Mouse (Mus musculus): Measurements from ENCODE around the gene Drap1. TPM values are rescaled to one million over a fixed set of nuclear protein-coding genes. Genes with fewer than 3 reads are reported as not detected.

Drap1 gene
- total RNA-seq (2023), result 100 to 1,000 TPM; 176 to 179 TPM

GRCm38 (mm10) chr19:5424782-5425741, at the start of gene Drap1, which contains the start of gene AI837181:
Gene Drap1 (minus strand): TSS chr19:5424979.
Gene AI837181 (plus strand): TSS chr19:5425144.

GRCm38 (mm10) chr19:5473720-5474119, 48.9 kb upstream of the Drap1 start, which contains the start of gene Efemp2:
Gene Efemp2 (plus strand): TSS chr19:5473954.

GRCm38 (mm10) chr19:5468374-5468773, 43.6 kb upstream of the Drap1 start, which contains the start of gene Ctsw:
Gene Ctsw (minus strand): TSS chr19:5468507.

GRCm38 (mm10) chr19:5460465-5460911, 35.7 kb upstream of the Drap1 start, which contains the start of gene Fibp:
Gene Fibp (plus strand): TSS chr19:5460615.

GRCm38 (mm10) chr19:5457746-5458442, 33.1 kb upstream of the Drap1 start, which contains the start of gene Ccdc85b:
Gene Ccdc85b (minus strand): TSS chr19:5457894.

GRCm38 (mm10) chr19:5447515-5448353, 23.0 kb upstream of the Drap1 start, which contains the start of gene Fosl1:
Gene Fosl1 (plus strand): TSS chr19:5447547.

GRCm38 (mm10) chr19:5402293-5402692, 22.5 kb downstream of the Drap1 start, which contains the start of gene Tsga10ip:
Gene Tsga10ip (minus strand): TSS chr19:5402526.

GRCm38 (mm10) chr19:5388588-5389242, 36.1 kb downstream of the Drap1 start, which contains the start of gene Sart1:
Gene Sart1 (minus strand): TSS chr19:5388703.

Other genes starting within 250 kb of the Drap1 start
- gene Pacs1, start 151.9 kb downstream of the Drap1 start, total RNA-seq (2023), result 100 to 1,000 TPM; 102 to 103 TPM
- gene Sf3b2, start 129.5 kb downstream of the Drap1 start, total RNA-seq (2023), result 100 to 1,000 TPM; 262 to 282 TPM
- not detected for gene Gal3st3, start 126.6 kb downstream of the Drap1 start, total RNA-seq (2023)
- not detected for gene Catsper1, start 89.2 kb downstream of the Drap1 start, total RNA-seq (2023)
- 1 to 10 TPM; 1.0 to 2.9 TPM for gene Cst6, start 75.4 kb downstream of the Drap1 start, total RNA-seq (2023)
- gene Eif1ad, start 58.2 kb downstream of the Drap1 start, total RNA-seq (2023), result 10 to 100 TPM; 35.1 to 42.2 TPM
- gene Banf1, start 57.8 kb downstream of the Drap1 start, total RNA-seq (2023), result 100 to 1,000 TPM; 104 to 116 TPM
- gene Sart1, start 36.3 kb downstream of the Drap1 start, total RNA-seq (2023), result 100 to 1,000 TPM; 183 to 193 TPM
- under 1 TPM in 1 of 2 experiments, not detected in 1; 0.98 TPM for gene Tsga10ip, start 22.5 kb downstream of the Drap1 start, total RNA-seq (2023)
- gene AI837181, start 165 bp upstream of the Drap1 start, total RNA-seq (2023), result 10 to 100 TPM; 66.9 to 71.3 TPM
- not detected for gene Fosl1, start 22.6 kb upstream of the Drap1 start, total RNA-seq (2023)
- 1 to 10 TPM; 7.1 TPM for gene Ccdc85b, start 32.9 kb upstream of the Drap1 start, total RNA-seq (2023)
- gene Fibp, start 35.6 kb upstream of the Drap1 start, total RNA-seq (2023), result 10 to 100 TPM; 85.7 to 89.0 TPM
- gene Ctsw, start 43.5 kb upstream of the Drap1 start, total RNA-seq (2023), result 100 to 1,000 TPM; 168 to 233 TPM
- gene Efemp2, start 49.0 kb upstream of the Drap1 start, total RNA-seq (2023), result 1 to 10 TPM; 1.6 to 3.4 TPM
- gene Mus81, start 63.4 kb upstream of the Drap1 start, total RNA-seq (2023), result 10 to 100 TPM; 46.1 to 52.7 TPM
- 1,000 to 10,000 TPM; 1,462 to 1,487 TPM for gene Cfl1, start 65.5 kb upstream of the Drap1 start, total RNA-seq (2023)
- gene 1700020D05Rik, start 78.8 kb upstream of the Drap1 start, total RNA-seq (2023), result 1 to 10 TPM; 2.1 to 2.6 TPM
- 10 to 100 TPM in 1 of 2 experiments, 1 to 10 TPM in 1; 9.2 to 10.5 TPM for gene Snx32, start 85.6 kb upstream of the Drap1 start, total RNA-seq (2023)
- not detected for gene Ovol1, start 135.7 kb upstream of the Drap1 start, total RNA-seq (2023)
- gene Ap5b1, start 143.0 kb upstream of the Drap1 start, total RNA-seq (2023), result 10 to 100 TPM; 25.5 to 26.2 TPM
- gene Rnaseh2c, start 176.9 kb upstream of the Drap1 start, total RNA-seq (2023), result 100 to 1,000 TPM; 113 TPM
- gene Kat5, start 185.3 kb upstream of the Drap1 start, total RNA-seq (2023), result 100 to 1,000 TPM; 120 to 134 TPM
- gene Rela, start 212.5 kb upstream of the Drap1 start, total RNA-seq (2023), result 100 to 1,000 TPM; 129 to 143 TPM
- gene Sipa1, start 238.7 kb upstream of the Drap1 start, total RNA-seq (2023), result 100 to 1,000 TPM; 205 to 236 TPM

Measured in T-cell, adult 66 days (primary cell).